ENCODE assay signal across 15 mouse cellular contexts in the genomic region with DNA sequence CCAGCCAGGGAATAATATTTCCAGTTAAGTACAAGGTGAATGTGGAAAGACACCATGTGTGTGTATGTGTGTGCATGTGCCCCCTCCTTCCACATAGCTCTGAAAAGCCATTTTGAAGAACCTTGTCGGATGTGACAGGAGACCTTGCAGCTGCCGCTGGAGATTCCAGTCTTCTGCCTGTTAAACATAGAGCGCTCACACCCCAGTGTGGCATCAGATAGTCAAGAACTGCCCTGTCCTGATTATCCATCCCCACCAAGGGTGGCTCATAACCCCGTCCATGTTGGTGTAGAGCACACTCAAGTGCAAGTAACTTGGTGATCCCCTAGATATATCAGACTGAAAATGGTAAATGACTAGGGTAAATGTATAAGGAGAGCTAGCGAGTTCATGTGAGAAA. TPM values are rescaled to one million over a fixed set of nuclear protein-coding genes. Genes with fewer than 3 reads are reported as not detected.
A peak's percentile ranks its signal among the peaks of the same experiment; 100 is the strongest.
DNase-seq lines count a peak whose midpoint lies in the region; ATAC-seq and TF ChIP-seq lines count a peak whose summit lies in the region.
"Had no signal": no experiment of that assay in that cellular context is flagged by ENCODE, and none has a peak within 500 bp of the region (broad histone marks: within the 10 kb centered on the region; RNA-seq: fewer than 3 reads in every experiment).

No protein-coding gene starts in this region.

- no peaks in the 10 kb centered on the region for H3K9me3 ChIP-seq in neural tube, embryonic 11.5 days (ENCODE audit: control insufficient read depth, low read length)
- no peaks in the 10 kb centered on the region for H3K9me3 ChIP-seq in hindbrain, postnatal 0 days (ENCODE audit: low read length)
- H3K9me3 ChIP-seq in midbrain, embryonic 16.5 days (replicated peaks; ENCODE audit: control insufficient read depth, low read length, poor library complexity, severe bottlenecking): no peaks in the 10 kb centered on the region

- no peak for ATAC-seq in neural tube, embryonic 11.5 days (ENCODE audit: insufficient read depth, low FRiP score, low TSS enrichment)
- ATAC-seq in hindbrain, postnatal 0 days: no peak
- ATAC-seq in midbrain, embryonic 16.5 days: no peak
- ATAC-seq: liver, postnatal 0 days; Patski had no signal

- no peak for TF ChIP-seq CTCF in hindbrain, postnatal 0 days (IDR thresholded peaks at IDR 0.05; ENCODE audit: low read depth)

- peaks cover 59% of the 10 kb centered on the region for H3K27me3 ChIP-seq in neural tube, embryonic 11.5 days (ENCODE audit: control insufficient read depth, insufficient read depth, low read length)
- H3K27me3 ChIP-seq in hindbrain, postnatal 0 days (ENCODE audit: insufficient read depth, low read length): no peaks in the 10 kb centered on the region
- H3K27me3 ChIP-seq in midbrain, embryonic 16.5 days (ENCODE audit: control insufficient read depth, insufficient read depth, low read depth, low read length): peaks cover 3% of the 10 kb centered on the region; the same call in 1 of the 2 replicates

- WGBS in neural tube, embryonic 11.5 days: 21% methylated on average over 5 of the region's 5 CpGs
- WGBS in hindbrain, postnatal 0 days: 42% methylated on average over 5 of the region's 5 CpGs
- WGBS in midbrain, embryonic 16.5 days: 38% methylated on average over 5 of the region's 5 CpGs

- intact Hi-C loops in left cerebral cortex, postnatal 14 days (cut with DNase I): loop anchor here (10.0 kb wide), 1 partner anchor 419 kb away; the partner anchor contains the start of gene Smug1

- H3K4me1 ChIP-seq in neural tube, embryonic 11.5 days (ENCODE audit: control insufficient read depth, insufficient read depth, low read length): peaks cover 42% of the 10 kb centered on the region
- peaks cover 20% of the 10 kb centered on the region for H3K4me1 ChIP-seq in hindbrain, postnatal 0 days (ENCODE audit: insufficient read depth, low read length)
- peaks cover 52% of the 10 kb centered on the region for H3K4me1 ChIP-seq in midbrain, embryonic 16.5 days (ENCODE audit: control insufficient read depth, insufficient read depth, low read length)

- DNase-seq in neural tube, embryonic 11.5 days (ENCODE audit: low spot score): peak; percentile 14
- no peak for DNase-seq in neural tube, embryonic 10.5 days (ENCODE audit: extremely low spot score, low spot score)
- DNase-seq in hindbrain, postnatal 0 days (ENCODE audit: low spot score): no peak
- DNase-seq in right cerebral cortex, adult 2 months (ENCODE audit: low spot score in 2 of 2): no peak
- DNase-seq in left cerebral cortex, postnatal 14 days (ENCODE audit: low spot score in 2 of 2): no peak
- DNase-seq in spleen, postnatal 10 days (ENCODE audit: low spot score in 2 of 2): no peak
- DNase-seq: embryo, embryonic 11 days; gastrocnemius, postnatal 14 days; kidney, adult 2 months; kidney, postnatal 25 days; liver; liver, postnatal 0 days; lung, postnatal 14 days had no signal

- H3K27ac ChIP-seq in neural tube, embryonic 11.5 days (ENCODE audit: low read depth, low read length): 0 out of 2 replicates have a peak overlapping the region, but pooled peaks have one; percentile 90
- H3K27ac ChIP-seq in hindbrain, postnatal 0 days: peak overlapping the region; percentile 95
- peak overlapping the region; percentile 98 for H3K27ac ChIP-seq in midbrain, embryonic 16.5 days (ENCODE audit: low read length)

- no peak overlapping the region for H3K4me3 ChIP-seq in neural tube, embryonic 11.5 days (ENCODE audit: low read depth, low read length)
- no peak overlapping the region for H3K4me3 ChIP-seq in hindbrain, postnatal 0 days (ENCODE audit: low read length)
- H3K4me3 ChIP-seq in midbrain, embryonic 16.5 days (ENCODE audit: low read depth, low read length): no peak overlapping the region

- no peak overlapping the region for H3K4me2 ChIP-seq in neural tube, embryonic 11.5 days (ENCODE audit: low read depth)
- no peak overlapping the region for H3K4me2 ChIP-seq in hindbrain, postnatal 0 days (ENCODE audit: low read depth, low read length)
- no peak overlapping the region for H3K4me2 ChIP-seq in midbrain, embryonic 16.5 days (ENCODE audit: low read length)

- no peaks in the 10 kb centered on the region for H3K36me3 ChIP-seq in neural tube, embryonic 11.5 days (ENCODE audit: control insufficient read depth, insufficient read depth, low read length)
- H3K36me3 ChIP-seq in hindbrain, postnatal 0 days (ENCODE audit: insufficient read depth, low read length): no peaks in the 10 kb centered on the region
- no peaks in the 10 kb centered on the region for H3K36me3 ChIP-seq in midbrain, embryonic 16.5 days (ENCODE audit: control insufficient read depth, insufficient read depth, low read length)

- H3K9ac ChIP-seq in neural tube, embryonic 11.5 days (ENCODE audit: low read length): no peak overlapping the region
- H3K9ac ChIP-seq in hindbrain, postnatal 0 days (replicated peaks; ENCODE audit: low read length): no peak overlapping the region
- H3K9ac ChIP-seq in midbrain, embryonic 16.5 days (ENCODE audit: low read depth, low read length): no peak overlapping the region; the same call in 1 of the 2 replicates
- H3K9ac ChIP-seq: liver, postnatal 0 days had no signal

RNA-seq across cellular contexts. Expression of gene Calcoco1, which starts 23.4 kb away (rescaled TPM):
- polyA plus RNA-seq in neural tube, embryonic 11.5 days (2014; fragmentation: Nextera tagmentation; extraction: Ambion mirVana): 36.7 and 40.9 TPM in 2 replicates
- 26.6 and 32.4 TPM in 2 replicates for total RNA-seq in hindbrain, postnatal 0 days (2014; rRNA removed)
- 29.8 and 30.3 TPM in 2 replicates for polyA plus RNA-seq in hindbrain, postnatal 0 days (2015; fragmentation: Nextera tagmentation; extraction: Ambion mirVana)
- 38.3 and 38.7 TPM in 2 replicates for polyA plus RNA-seq in midbrain, embryonic 16.5 days (2015; fragmentation: Nextera tagmentation; extraction: Ambion mirVana)
- 10 to 100 TPM; 56.9 to 58.4 TPM for total RNA-seq in left cerebral cortex, postnatal 14 days (2021)
